Mouse (Mus musculus): Measurements from ENCODE around the gene Cdh6. TPM values are rescaled to one million over a fixed set of nuclear protein-coding genes. Genes with fewer than 3 reads are reported as not detected.

The Cdh6 gene
- polyA plus RNA-seq, 1 experiment from 2014 or later: 26.6 TPM

DNA sequence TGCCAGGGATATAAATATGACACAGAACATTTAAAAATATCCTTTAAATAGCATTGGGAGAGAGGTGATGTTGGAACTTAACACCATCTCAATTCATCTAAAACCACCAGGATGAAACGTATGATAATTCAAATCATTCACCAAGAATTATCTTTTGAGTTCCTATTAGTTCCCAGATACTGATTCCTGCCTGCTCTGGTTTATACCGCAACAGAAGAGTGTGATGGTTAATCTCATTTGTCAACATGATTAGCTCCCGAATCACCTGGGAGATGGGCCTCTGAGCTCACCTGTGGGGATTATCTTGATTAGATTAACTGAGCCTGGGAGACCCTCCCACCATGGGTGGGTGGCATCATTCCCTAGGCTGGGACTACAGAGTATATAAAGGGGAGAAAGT lies 41.0 kb downstream of the Cdh6 start:
- Histone ChIP-seq H3K4me1 (ENCODE audit: control insufficient read depth, insufficient read depth, low read length) (no peaks in the 10 kb centered on the region), H3K9ac (ENCODE audit: low read depth, low read length) (no peak overlapping the region), H3K4me3 (ENCODE audit: low read length) (no peak overlapping the region), H3K4me2 (replicated peaks; ENCODE audit: low read depth, low read length) (no peak overlapping the region), H3K36me3 (ENCODE audit: control insufficient read depth, insufficient read depth, low read length) (no peaks in the 10 kb centered on the region), H3K9me3 (ENCODE audit: control insufficient read depth, low read length) (no peaks in the 10 kb centered on the region), H3K27me3 (ENCODE audit: control insufficient read depth, insufficient read depth, low read length) (no peaks in the 10 kb centered on the region), H3K27ac (ENCODE audit: low read depth, low read length) (no peak overlapping the region)
- ATAC-seq (ENCODE audit: low FRiP score, low TSS enrichment): no peak
- 91% methylated on average over 3 of the region's 3 CpGs for WGBS

DNA sequence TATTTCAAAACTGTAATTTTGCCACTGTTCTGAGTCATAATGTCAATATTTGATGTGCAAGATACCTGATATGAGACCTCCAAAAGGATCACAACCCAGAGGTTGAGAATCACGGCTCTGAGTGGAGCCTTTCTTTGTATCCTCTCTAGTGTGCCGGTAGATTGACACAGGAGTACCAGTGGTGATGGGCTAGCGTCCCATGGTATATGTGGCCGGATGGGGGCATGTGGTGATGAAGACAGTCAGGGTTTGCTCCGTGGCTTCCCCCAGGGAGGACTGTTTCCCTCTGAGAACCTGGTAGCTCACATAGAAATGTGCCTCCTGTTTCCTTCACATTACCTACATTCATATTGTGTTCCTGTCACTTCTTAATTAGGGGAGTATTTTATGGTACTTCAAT lies 43.2 kb downstream of the Cdh6 start:
- Histone ChIP-seq H3K4me2 (replicated peaks; ENCODE audit: low read depth, low read length) (no peak overlapping the region), H3K27ac (ENCODE audit: low read depth, low read length) (no peak overlapping the region), H3K4me3 (ENCODE audit: low read length) (no peak overlapping the region), H3K9ac (ENCODE audit: low read depth, low read length) (no peak overlapping the region), H3K27me3 (ENCODE audit: control insufficient read depth, insufficient read depth, low read length) (no peaks in the 10 kb centered on the region), H3K4me1 (ENCODE audit: control insufficient read depth, insufficient read depth, low read length) (no peaks in the 10 kb centered on the region), H3K9me3 (ENCODE audit: control insufficient read depth, low read length) (no peaks in the 10 kb centered on the region), H3K36me3 (ENCODE audit: control insufficient read depth, insufficient read depth, low read length) (no peaks in the 10 kb centered on the region)
- no peak for ATAC-seq (ENCODE audit: low FRiP score, low TSS enrichment)
- 85% methylated on average over 5 of the region's 5 CpGs for WGBS

DNA sequence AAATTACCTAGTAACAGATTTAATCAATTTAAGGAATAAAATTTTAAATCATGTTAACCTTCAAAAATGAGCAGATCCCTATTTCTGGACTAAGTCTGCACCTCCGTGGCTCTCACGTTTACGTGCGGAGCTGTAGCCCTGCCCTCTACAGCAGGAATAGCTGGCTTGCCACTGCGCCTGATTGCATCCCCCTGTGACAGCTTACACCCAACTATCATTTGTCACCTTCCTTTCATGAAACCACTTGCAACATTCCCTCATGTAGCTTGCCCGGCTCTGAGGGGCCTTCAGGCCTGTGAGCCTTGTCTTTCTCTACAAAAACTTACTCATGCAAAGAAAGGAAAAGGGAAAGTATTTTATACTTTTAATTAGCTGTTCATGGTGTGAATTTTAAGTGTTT lies 73.1 kb downstream of the Cdh6 start:
- H3K9ac ChIP-seq (ENCODE audit: low read depth, low read length): no peak overlapping the region
- no peaks in the 10 kb centered on the region for H3K4me1 ChIP-seq (ENCODE audit: control insufficient read depth, insufficient read depth, low read length)
- ATAC-seq (ENCODE audit: low FRiP score, low TSS enrichment): no peak
- H3K4me3 ChIP-seq (ENCODE audit: low read length): no peak overlapping the region
- no peak overlapping the region for H3K27ac ChIP-seq (ENCODE audit: low read depth, low read length)
- WGBS: 55% methylated on average over 6 of the region's 6 CpGs
- H3K36me3 ChIP-seq (ENCODE audit: control insufficient read depth, insufficient read depth, low read length): no peaks in the 10 kb centered on the region
- no peak overlapping the region for H3K4me2 ChIP-seq (replicated peaks; ENCODE audit: low read depth, low read length)
- no peaks in the 10 kb centered on the region for H3K9me3 ChIP-seq (ENCODE audit: control insufficient read depth, low read length)
- H3K27me3 ChIP-seq (ENCODE audit: control insufficient read depth, insufficient read depth, low read length): no peaks in the 10 kb centered on the region

DNA sequence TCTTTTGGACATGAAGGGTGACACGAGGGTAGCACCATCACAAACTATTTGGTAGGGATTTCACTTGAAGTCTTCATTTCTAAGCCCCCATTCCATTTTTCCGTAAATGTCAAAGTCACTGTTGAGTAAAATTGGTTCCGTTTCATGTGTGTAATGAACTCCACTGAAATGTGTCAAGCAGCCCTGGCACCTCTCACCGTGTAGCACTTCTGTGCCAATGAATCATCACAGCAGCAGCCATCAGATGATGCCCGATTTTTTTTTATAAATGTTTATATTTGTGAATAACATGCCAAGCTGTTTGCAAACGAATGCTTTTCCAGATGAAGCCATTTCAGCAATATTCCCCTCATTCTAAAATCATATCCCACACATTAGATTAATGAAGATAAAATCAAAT lies 75.6 kb downstream of the Cdh6 start:
- Histone ChIP-seq H3K9me3 (ENCODE audit: control insufficient read depth, low read length) (no peaks in the 10 kb centered on the region), H3K36me3 (ENCODE audit: control insufficient read depth, insufficient read depth, low read length) (no peaks in the 10 kb centered on the region), H3K27me3 (ENCODE audit: control insufficient read depth, insufficient read depth, low read length) (no peaks in the 10 kb centered on the region), H3K4me2 (replicated peaks; ENCODE audit: low read depth, low read length) (no peak overlapping the region), H3K27ac (ENCODE audit: low read depth, low read length) (no peak overlapping the region), H3K4me1 (ENCODE audit: control insufficient read depth, insufficient read depth, low read length) (no peaks in the 10 kb centered on the region), H3K4me3 (ENCODE audit: low read length) (no peak overlapping the region), H3K9ac (ENCODE audit: low read depth, low read length) (no peak overlapping the region)
- WGBS: 86% methylated on average over 6 of the region's 6 CpGs
- no peak for ATAC-seq (ENCODE audit: low FRiP score, low TSS enrichment)

DNA sequence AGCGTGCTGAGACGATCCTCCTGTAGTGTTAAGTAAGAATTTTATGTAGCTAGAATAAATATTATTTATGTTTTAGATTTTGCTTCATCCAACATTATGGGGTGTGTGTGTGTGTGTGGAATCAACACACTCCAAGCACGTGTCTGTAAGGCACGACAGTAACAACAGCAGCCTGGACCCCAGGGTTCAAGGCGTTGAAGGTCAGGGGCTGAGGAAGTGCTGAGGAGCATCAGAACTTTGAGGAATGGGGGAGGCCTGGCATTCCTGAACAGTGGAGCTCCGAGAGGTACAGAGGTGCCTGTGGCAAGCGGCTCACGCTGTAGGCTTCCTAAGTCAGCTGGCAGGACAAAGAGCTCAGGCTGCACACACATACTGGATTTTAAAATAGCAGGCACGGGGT lies 78.1 kb downstream of the Cdh6 start:
- no peak for ATAC-seq (ENCODE audit: low FRiP score, low TSS enrichment)
- H3K9ac ChIP-seq (ENCODE audit: low read depth, low read length): no peak overlapping the region

DNA sequence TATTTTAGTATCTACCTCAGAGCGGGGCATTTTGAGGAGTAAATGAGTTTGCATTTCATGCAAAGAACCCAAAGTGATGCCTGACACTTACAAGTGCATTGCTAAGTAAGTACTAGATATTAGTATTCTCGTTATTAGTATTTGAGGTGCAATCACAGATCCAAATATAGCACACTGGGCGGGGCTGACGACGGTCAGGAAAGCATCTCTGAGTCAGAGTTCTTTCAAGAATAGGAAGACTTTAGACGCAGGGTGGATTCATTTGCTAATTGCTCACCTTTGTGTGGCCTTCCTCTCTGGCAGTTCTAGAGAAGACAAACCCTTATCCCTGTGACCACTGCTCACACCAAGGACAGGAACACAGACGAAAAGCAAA lies 78.6 kb downstream of the Cdh6 start:
- Histone ChIP-seq H3K36me3 (ENCODE audit: control insufficient read depth, insufficient read depth, low read length) (no peaks in the 10 kb centered on the region), H3K4me2 (replicated peaks; ENCODE audit: low read depth, low read length) (no peak overlapping the region), H3K4me3 (ENCODE audit: low read length) (no peak overlapping the region), H3K9ac (ENCODE audit: low read depth, low read length) (no peak overlapping the region), H3K27ac (ENCODE audit: low read depth, low read length) (no peak overlapping the region), H3K27me3 (ENCODE audit: control insufficient read depth, insufficient read depth, low read length) (no peaks in the 10 kb centered on the region), H3K4me1 (ENCODE audit: control insufficient read depth, insufficient read depth, low read length) (no peaks in the 10 kb centered on the region), H3K9me3 (ENCODE audit: control insufficient read depth, low read length) (no peaks in the 10 kb centered on the region)
- WGBS: 77% methylated on average over 7 of the region's 7 CpGs
- no peak for ATAC-seq (ENCODE audit: low FRiP score, low TSS enrichment)

More for the DNA sequence above, 78.1 kb downstream of the Cdh6 start:
- Histone ChIP-seq H3K36me3 (ENCODE audit: control insufficient read depth, insufficient read depth, low read length) (no peaks in the 10 kb centered on the region), H3K4me3 (ENCODE audit: low read length) (no peak overlapping the region), H3K4me1 (ENCODE audit: control insufficient read depth, insufficient read depth, low read length) (no peaks in the 10 kb centered on the region), H3K27me3 (ENCODE audit: control insufficient read depth, insufficient read depth, low read length) (no peaks in the 10 kb centered on the region), H3K27ac (ENCODE audit: low read depth, low read length) (no peak overlapping the region), H3K4me2 (replicated peaks; ENCODE audit: low read depth, low read length) (no peak overlapping the region), H3K9me3 (ENCODE audit: control insufficient read depth, low read length) (no peaks in the 10 kb centered on the region)
- WGBS: 65% methylated on average over 9 of the region's 9 CpGs

DNA sequence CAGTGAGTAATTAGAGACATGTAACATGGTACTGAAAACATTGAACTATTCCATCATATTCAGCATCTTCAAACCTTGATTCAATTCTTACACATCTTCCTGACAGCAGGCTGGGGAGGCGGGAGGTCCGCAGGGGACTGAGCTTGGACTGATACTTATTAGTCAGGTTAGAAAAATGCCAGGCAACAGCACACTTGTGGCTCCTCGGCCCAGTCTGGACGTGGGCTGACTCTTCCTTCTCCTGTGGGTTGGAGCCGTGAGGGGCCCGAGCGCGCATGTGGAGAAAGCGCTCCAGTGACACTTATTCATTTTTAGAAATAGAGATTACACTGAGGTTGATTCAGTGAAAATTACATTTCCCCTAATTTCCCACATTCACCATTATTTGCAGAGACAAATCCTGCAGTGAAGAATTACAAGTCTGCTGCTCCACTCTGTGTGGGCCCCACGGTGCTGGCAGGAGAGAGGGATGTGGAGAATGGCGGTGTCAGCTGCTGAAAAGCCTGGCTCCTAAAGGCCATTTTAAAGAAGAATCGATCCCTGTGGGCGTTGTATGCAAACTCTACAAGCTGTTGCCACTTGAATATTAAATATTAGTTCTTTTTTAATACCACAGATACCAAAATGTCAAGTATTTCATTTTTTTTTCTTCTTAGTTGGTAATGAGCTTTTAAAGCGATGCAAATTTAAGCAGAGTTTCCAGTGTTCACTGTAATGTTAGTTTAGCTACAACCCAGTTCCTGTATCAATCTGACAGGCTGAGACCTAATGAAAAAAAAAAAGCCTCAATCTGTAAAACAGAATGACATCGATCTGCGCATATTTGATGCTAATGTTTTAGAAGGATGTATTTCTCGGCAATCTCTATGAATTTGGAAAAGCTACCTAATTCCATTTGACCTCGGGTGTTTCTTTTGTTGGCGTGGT lies 79.3 kb downstream of the Cdh6 start:
- Histone ChIP-seq H3K27me3 (ENCODE audit: control insufficient read depth, insufficient read depth, low read length) (no peaks in the 10 kb centered on the region), H3K4me2 (replicated peaks; ENCODE audit: low read depth, low read length) (no peak overlapping the region), H3K4me1 (ENCODE audit: control insufficient read depth, insufficient read depth, low read length) (no peaks in the 10 kb centered on the region), H3K4me3 (ENCODE audit: low read length) (no peak overlapping the region), H3K27ac (ENCODE audit: low read depth, low read length) (no peak overlapping the region), H3K9me3 (ENCODE audit: control insufficient read depth, low read length) (no peaks in the 10 kb centered on the region), H3K36me3 (ENCODE audit: control insufficient read depth, insufficient read depth, low read length) (no peaks in the 10 kb centered on the region), H3K9ac (ENCODE audit: low read depth, low read length) (no peak overlapping the region)
- ATAC-seq (ENCODE audit: low FRiP score, low TSS enrichment): no peak
- 89% methylated on average over 19 of the region's 19 CpGs for WGBS

DNA sequence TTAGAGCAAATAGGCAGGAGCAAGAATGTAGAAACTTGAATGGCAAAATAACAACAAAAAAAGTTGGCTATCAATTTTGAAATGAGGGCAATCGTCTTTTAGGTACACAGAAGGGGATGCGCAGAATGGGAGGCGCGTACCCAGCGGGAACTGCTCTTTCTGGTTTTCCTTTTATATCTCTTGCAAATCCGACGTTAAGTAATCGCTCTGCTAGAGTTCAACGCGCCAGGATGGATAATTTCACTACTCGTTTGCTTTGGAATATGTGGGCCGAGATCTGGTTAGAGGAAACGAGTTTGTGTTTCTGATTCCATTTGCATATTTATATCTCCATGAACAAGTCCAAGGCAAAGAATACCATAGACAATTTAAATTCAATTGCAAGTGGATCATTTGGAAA lies 81.4 kb downstream of the Cdh6 start:
- H3K4me2 ChIP-seq (replicated peaks; ENCODE audit: low read depth, low read length): no peak overlapping the region
- ATAC-seq (ENCODE audit: low FRiP score, low TSS enrichment): no peak
- no peaks in the 10 kb centered on the region for H3K9me3 ChIP-seq (ENCODE audit: control insufficient read depth, low read length)
- H3K27ac ChIP-seq (ENCODE audit: low read depth, low read length): no peak overlapping the region
- H3K4me3 ChIP-seq (ENCODE audit: low read length): no peak overlapping the region
- no peaks in the 10 kb centered on the region for H3K4me1 ChIP-seq (ENCODE audit: control insufficient read depth, insufficient read depth, low read length)
- no peaks in the 10 kb centered on the region for H3K36me3 ChIP-seq (ENCODE audit: control insufficient read depth, insufficient read depth, low read length)
- H3K9ac ChIP-seq (ENCODE audit: low read depth, low read length): no peak overlapping the region
- no peaks in the 10 kb centered on the region for H3K27me3 ChIP-seq (ENCODE audit: control insufficient read depth, insufficient read depth, low read length)
- WGBS: 93% methylated on average over 13 of the region's 13 CpGs

DNA sequence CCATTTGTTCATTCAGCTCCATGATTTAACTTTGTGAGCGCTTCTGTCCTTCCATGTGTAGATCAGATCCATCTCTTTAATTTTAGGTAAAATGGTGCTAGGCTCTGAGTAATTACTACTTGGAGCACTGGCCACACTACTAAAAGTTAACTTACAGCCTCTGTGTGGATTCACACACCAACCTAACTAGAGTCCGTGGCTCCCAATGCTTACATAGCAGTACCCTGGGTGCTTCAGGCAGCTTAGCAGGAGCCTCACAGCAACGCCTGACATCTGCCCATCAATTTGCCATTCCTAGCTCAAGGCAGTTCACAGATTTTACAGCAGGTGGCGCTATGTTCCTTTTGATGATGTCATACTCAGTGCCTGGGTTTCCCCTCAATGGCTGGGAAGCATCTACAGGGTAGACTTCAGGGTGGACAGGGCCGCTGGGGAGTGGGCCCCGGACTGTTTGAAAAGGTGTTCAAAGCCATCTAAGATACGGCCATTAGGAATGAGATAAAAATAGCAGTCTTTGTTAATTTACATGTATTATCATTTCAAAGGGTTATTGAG lies 84.9 kb downstream of the Cdh6 start:
- H3K36me3 ChIP-seq (ENCODE audit: control insufficient read depth, insufficient read depth, low read length): no peaks in the 10 kb centered on the region
- H3K9ac ChIP-seq (ENCODE audit: low read depth, low read length): no peak overlapping the region
- H3K4me1 ChIP-seq (ENCODE audit: control insufficient read depth, insufficient read depth, low read length): no peaks in the 10 kb centered on the region
- H3K4me3 ChIP-seq (ENCODE audit: low read length): no peak overlapping the region
- no peak overlapping the region for H3K4me2 ChIP-seq (replicated peaks; ENCODE audit: low read depth, low read length)
- peak; percentile 70 for ATAC-seq (ENCODE audit: low FRiP score, low TSS enrichment)
- no peaks in the 10 kb centered on the region for H3K9me3 ChIP-seq (ENCODE audit: control insufficient read depth, low read length)
- WGBS: 56% methylated on average over 7 of the region's 7 CpGs
- H3K27ac ChIP-seq (ENCODE audit: low read depth, low read length): no peak overlapping the region
- no peaks in the 10 kb centered on the region for H3K27me3 ChIP-seq (ENCODE audit: control insufficient read depth, insufficient read depth, low read length)
